Mouse (Mus musculus) megakaryocyte, embryonic 14.5 days (primary cell): ENCODE measurements around the gene Gpr179.

Source experiments
- FLI1 ChIP-seq: IDR thresholded peaks from 2 replicates; pipeline ENCODE4 v1.6.1; 2012; ENCODE audit warnings: low read length, inconsistent platforms, mixed read lengths
- GATA1 ChIP-seq: IDR thresholded peaks from 3 replicates; pipeline ENCODE4 v1.6.1; 2012; ENCODE audit warnings: mixed read lengths, low read length, inconsistent platforms, borderline replicate concordance

DNA sequence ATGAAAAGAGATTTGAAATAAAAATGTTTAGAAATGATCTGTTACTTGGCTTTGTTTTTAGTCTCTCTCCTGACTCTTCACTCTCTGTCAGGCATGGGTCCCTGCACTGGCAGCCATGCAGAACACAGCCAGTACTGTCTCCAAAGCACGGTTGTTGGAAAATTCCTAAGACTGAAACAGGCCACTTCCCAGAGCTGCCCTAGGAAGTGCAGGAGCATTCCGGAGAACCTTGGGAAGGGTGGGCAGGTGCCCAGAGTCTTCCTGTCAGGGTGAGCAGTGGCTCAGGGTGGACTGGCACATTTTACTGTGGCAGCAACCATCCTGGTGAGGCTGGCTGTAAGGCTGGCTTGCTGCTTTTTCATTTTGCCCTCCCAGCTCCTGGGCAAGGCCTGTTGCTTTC, 46.6 kb upstream of the Gpr179 start:
- TF ChIP-seq GATA1, result no peak
- no peak for TF ChIP-seq FLI1
